ENCODE assay signal across 30 mouse cellular contexts in genomic region chr6:127837910-127838309, GRCm38 (mm10). TPM values are rescaled to one million over a fixed set of nuclear protein-coding genes. Genes with fewer than 3 reads are reported as not detected.
"Had no signal": no experiment of that assay in that cellular context is flagged by ENCODE, and none has a peak within 500 bp of the region (broad histone marks: within the 10 kb centered on the region; RNA-seq: fewer than 3 reads in every experiment).

No protein-coding gene starts in this region.

- H3K9ac ChIP-seq: embryonic facial prominence, embryonic 12.5 days; embryonic facial prominence, embryonic 13.5 days; embryonic facial prominence, embryonic 15.5 days; forebrain, embryonic 12.5 days; forebrain, embryonic 13.5 days; forebrain, embryonic 15.5 days; forebrain, postnatal 0 days had no signal

- H3K36me3 ChIP-seq: embryonic facial prominence, embryonic 10.5 days; embryonic facial prominence, embryonic 12.5 days; embryonic facial prominence, embryonic 13.5 days; embryonic facial prominence, embryonic 15.5 days; forebrain, embryonic 10.5 days; forebrain, embryonic 12.5 days; forebrain, embryonic 15.5 days had no signal

- H3K9me3 ChIP-seq: embryonic facial prominence, embryonic 12.5 days; embryonic facial prominence, embryonic 13.5 days; embryonic facial prominence, embryonic 15.5 days; forebrain, embryonic 12.5 days; forebrain, embryonic 13.5 days; forebrain, embryonic 15.5 days had no signal

- H3K4me1 ChIP-seq: embryonic facial prominence, embryonic 12.5 days; embryonic facial prominence, embryonic 15.5 days; forebrain, embryonic 10.5 days; forebrain, embryonic 12.5 days; forebrain, embryonic 13.5 days; forebrain, embryonic 15.5 days had no signal

- ATAC-seq: forebrain, embryonic 13.5 days; forebrain, embryonic 14.5 days; forebrain, embryonic 15.5 days; forebrain, embryonic 16.5 days; forebrain, postnatal 0 days had no signal

- H3K4me3 ChIP-seq: embryonic facial prominence, embryonic 10.5 days; embryonic facial prominence, embryonic 12.5 days; embryonic facial prominence, embryonic 13.5 days; embryonic facial prominence, embryonic 15.5 days; erythroblast, embryonic 14.5 days; forebrain, embryonic 10.5 days; forebrain, embryonic 12.5 days; forebrain, embryonic 13.5 days; forebrain, embryonic 15.5 days; gastrocnemius, adult 2 months; heart, adult 2 months had no signal

- DNase-seq: cerebellum, adult 2 months; cerebellum, adult 8-10 months; cerebellum, adult 9-10 months; cerebellum, adult 9-11 months; cerebellum, postnatal 10 days; cerebellum, postnatal 14 days; cerebellum, postnatal 25 days; cerebellum, postnatal 36 days; embryo, embryonic 11 days; forebrain, postnatal 0 days; gastrocnemius, adult 2 months; gastrocnemius, postnatal 10 days; gastrocnemius, postnatal 14 days; gastrocnemius, postnatal 25 days; gastrocnemius, postnatal 36 days; heart, adult 18-20 months; heart, adult 2 months had no signal

- H3K4me2 ChIP-seq: embryonic facial prominence, embryonic 12.5 days; embryonic facial prominence, embryonic 13.5 days; embryonic facial prominence, embryonic 15.5 days; forebrain, embryonic 12.5 days; forebrain, embryonic 13.5 days; forebrain, embryonic 15.5 days had no signal

- H3K27me3 ChIP-seq: embryonic facial prominence, embryonic 12.5 days; embryonic facial prominence, embryonic 13.5 days; embryonic facial prominence, embryonic 15.5 days; forebrain, embryonic 12.5 days; forebrain, embryonic 13.5 days; forebrain, embryonic 15.5 days had no signal

- H3K27ac ChIP-seq: embryonic facial prominence, embryonic 10.5 days; embryonic facial prominence, embryonic 12.5 days; embryonic facial prominence, embryonic 13.5 days; embryonic facial prominence, embryonic 15.5 days; forebrain, embryonic 10.5 days; forebrain, embryonic 12.5 days; forebrain, embryonic 13.5 days; forebrain, embryonic 15.5 days; gastrocnemius, adult 2 months; heart, adult 2 months had no signal

RNA-seq across cellular contexts. Expression of gene Tspan11, which starts 49.5 kb away (rescaled TPM):
- total RNA-seq: common myeloid progenitor, adult 5-6 weeks; granulocyte monocyte progenitor cell, adult 5-6 weeks had no signal
- polyA plus RNA-seq: erythroblast, embryonic 14.5 days had no signal
